Mouse (Mus musculus): ENCODE data around the gene Pabpc1l. TPM values are rescaled to one million over a fixed set of nuclear protein-coding genes. Genes with fewer than 3 reads are reported as not detected.

Gene Pabpc1l
- polyA plus RNA-seq, 1 experiment from 2014 or later, result 0.85 TPM

DNA sequence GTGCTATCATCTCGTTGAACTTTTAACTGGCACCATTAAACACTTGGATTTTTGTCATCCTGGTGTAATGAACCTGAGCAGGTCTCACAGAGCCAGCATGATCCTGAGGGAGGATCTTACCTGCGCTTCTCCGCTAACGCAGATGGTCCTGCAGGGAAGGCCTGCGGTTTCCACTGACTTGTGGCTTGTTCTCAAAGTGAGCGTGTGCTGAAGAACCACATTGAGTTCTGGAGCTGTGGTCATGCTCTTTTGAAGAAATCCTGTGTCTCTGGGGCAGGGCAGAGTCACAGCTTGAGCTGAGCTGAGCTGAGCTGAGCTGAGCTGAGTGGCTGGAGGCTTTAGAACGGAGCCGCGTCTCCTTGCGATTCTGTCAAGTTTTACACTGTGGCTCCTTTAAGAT is 56.3 kb downstream of the Pabpc1l start:
- Histone ChIP-seq H3K27me3 (ENCODE audit: control insufficient read depth, insufficient read depth, low read length) (no peaks in the 10 kb centered on the region), H3K9me3 (ENCODE audit: control insufficient read depth, low read length) (no peaks in the 10 kb centered on the region), H3K27ac (replicated peaks) (no peak overlapping the region), H3K9ac (ENCODE audit: low read length) (no peak overlapping the region), H3K4me1 (replicated peaks; ENCODE audit: control insufficient read depth, insufficient read depth) (no peaks in the 10 kb centered on the region), H3K4me2 (replicated peaks; ENCODE audit: low read depth) (no peak overlapping the region), H3K36me3 (ENCODE audit: control insufficient read depth, insufficient read depth, low read length) (peaks cover 15% of the 10 kb centered on the region), H3K4me3 (ENCODE audit: low read depth, low read length) (no peak overlapping the region)
- ATAC-seq (ENCODE audit: low FRiP score, low TSS enrichment) (no peak), DNase-seq (ENCODE audit: low spot score) (no peak)
- WGBS, result 95% methylated on average over 10 of the region's 10 CpGs
- TF ChIP-seq EP300 (optimal IDR thresholded peaks at IDR 0.05) (no peak), CTCF (IDR thresholded peaks at IDR 0.05; ENCODE audit: low read depth) (no peak)

DNA sequence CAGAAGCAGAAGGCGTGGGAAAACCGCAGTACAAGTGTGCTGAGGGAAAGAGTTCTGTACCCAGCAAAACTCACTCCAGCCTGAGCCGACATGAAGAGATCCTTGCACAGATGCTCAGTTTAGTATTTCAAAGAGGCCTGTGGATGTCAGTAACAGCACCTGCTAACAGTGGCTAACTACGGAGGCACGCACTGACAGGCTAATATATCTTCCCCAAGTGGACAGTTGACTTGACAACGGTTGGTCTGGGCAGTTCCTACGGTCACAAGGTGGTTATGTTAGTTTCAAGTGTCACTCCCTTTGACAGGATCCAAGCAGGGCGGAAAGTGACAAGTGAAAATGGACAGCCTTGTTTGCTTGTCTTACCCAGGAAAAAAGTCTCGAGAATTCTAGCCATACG is 56.9 kb downstream of the Pabpc1l start:
- Histone ChIP-seq H3K9ac (ENCODE audit: low read length) (no peak overlapping the region), H3K36me3 (ENCODE audit: control insufficient read depth, insufficient read depth, low read length) (peaks cover 20% of the 10 kb centered on the region), H3K4me3 (ENCODE audit: low read depth, low read length) (no peak overlapping the region), H3K27ac (replicated peaks) (no peak overlapping the region), H3K4me2 (replicated peaks; ENCODE audit: low read depth) (no peak overlapping the region), H3K4me1 (replicated peaks; ENCODE audit: control insufficient read depth, insufficient read depth) (no peaks in the 10 kb centered on the region), H3K9me3 (ENCODE audit: control insufficient read depth, low read length) (no peaks in the 10 kb centered on the region), H3K27me3 (ENCODE audit: control insufficient read depth, insufficient read depth, low read length) (no peaks in the 10 kb centered on the region)
- TF ChIP-seq EP300 (optimal IDR thresholded peaks at IDR 0.05) (no peak), CTCF (IDR thresholded peaks at IDR 0.05; ENCODE audit: low read depth) (no peak)
- no peak for DNase-seq (ENCODE audit: low spot score)
- WGBS, result 86% methylated on average over 10 of the region's 10 CpGs
- no peak for ATAC-seq (ENCODE audit: low FRiP score, low TSS enrichment)

DNA sequence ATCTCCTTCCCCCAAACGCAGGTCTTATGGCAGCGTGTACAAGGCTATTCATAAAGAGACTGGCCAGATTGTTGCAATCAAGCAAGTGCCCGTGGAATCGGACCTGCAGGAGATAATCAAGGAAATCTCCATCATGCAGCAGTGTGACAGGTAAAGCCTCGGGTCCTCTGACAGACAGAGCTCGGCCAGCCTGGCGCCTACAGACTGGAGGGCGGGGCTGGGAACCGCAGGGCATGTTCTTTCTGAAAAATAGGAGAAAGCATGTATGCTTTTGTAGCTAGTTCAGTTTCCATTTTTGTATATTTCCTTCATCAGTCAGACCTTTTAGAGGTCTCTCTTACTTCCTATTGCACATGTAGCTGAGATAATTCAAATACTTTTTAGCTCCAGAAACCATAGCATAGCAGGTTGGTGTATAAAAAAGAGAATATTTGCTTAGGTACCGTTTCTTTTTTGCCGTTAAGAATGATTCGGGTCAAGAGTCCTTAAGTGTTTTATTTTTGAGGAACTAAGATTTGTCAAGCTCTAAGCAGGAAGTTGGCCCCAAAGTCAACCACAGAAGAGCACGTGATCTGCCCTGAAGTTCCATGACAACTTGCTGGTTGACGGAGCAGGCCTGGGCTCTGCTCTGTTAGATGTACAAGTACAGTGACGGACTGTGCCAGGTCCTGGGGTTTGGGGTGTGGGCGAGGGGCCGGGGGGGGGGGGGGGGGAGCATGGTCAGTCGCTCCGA is 58.5 kb downstream of the Pabpc1l start:
- peaks cover 23% of the 10 kb centered on the region for H3K36me3 ChIP-seq (ENCODE audit: control insufficient read depth, insufficient read depth, low read length)
- H3K4me1 ChIP-seq (replicated peaks; ENCODE audit: control insufficient read depth, insufficient read depth), result no peaks in the 10 kb centered on the region
- DNase-seq (ENCODE audit: low spot score), result no peak
- TF ChIP-seq EP300 (optimal IDR thresholded peaks at IDR 0.05) (no peak), CTCF (IDR thresholded peaks at IDR 0.05; ENCODE audit: low read depth) (no peak)
- no peaks in the 10 kb centered on the region for H3K9me3 ChIP-seq (ENCODE audit: control insufficient read depth, low read length)
- no peak overlapping the region for H3K27ac ChIP-seq (replicated peaks)
- no peak for ATAC-seq (ENCODE audit: low FRiP score, low TSS enrichment)
- no peak overlapping the region for H3K9ac ChIP-seq (ENCODE audit: low read length)
- WGBS, result 75% methylated on average over 16 of the region's 19 CpGs
- H3K4me2 ChIP-seq (replicated peaks; ENCODE audit: low read depth), result no peak overlapping the region
- H3K27me3 ChIP-seq (ENCODE audit: control insufficient read depth, insufficient read depth, low read length), result no peaks in the 10 kb centered on the region
- no peak overlapping the region for H3K4me3 ChIP-seq (ENCODE audit: low read depth, low read length)

DNA sequence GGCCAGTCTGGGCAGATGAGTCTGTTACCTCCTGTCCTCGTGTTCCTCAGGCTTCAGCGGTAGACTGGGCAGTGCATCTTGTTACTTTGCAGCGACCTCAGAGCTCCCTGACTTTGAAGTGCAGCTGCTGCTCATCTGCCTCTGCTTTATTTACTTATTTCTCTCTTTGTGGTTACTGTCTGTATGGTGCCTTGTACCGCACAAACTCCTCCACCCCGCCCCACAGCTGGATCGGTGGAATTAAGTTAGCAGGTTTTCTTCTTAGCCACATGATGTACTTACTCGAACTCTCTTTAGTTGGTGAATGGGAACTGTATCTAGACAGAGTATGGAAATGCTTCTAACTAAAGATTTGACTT is 59.1 kb downstream of the Pabpc1l start:
- H3K4me1 ChIP-seq (replicated peaks; ENCODE audit: control insufficient read depth, insufficient read depth), result no peaks in the 10 kb centered on the region
- no peak for TF ChIP-seq EP300 (optimal IDR thresholded peaks at IDR 0.05)
- H3K4me3 ChIP-seq (ENCODE audit: low read depth, low read length), result no peak overlapping the region
- peaks cover 23% of the 10 kb centered on the region for H3K36me3 ChIP-seq (ENCODE audit: control insufficient read depth, insufficient read depth, low read length)
- no peaks in the 10 kb centered on the region for H3K27me3 ChIP-seq (ENCODE audit: control insufficient read depth, insufficient read depth, low read length)
- 78% methylated on average over 7 of the region's 7 CpGs for WGBS
- H3K4me2 ChIP-seq (replicated peaks; ENCODE audit: low read depth), result no peak overlapping the region
- ATAC-seq (ENCODE audit: low FRiP score, low TSS enrichment) (no peak), DNase-seq (ENCODE audit: low spot score) (no peak)
- H3K27ac ChIP-seq (replicated peaks), result no peak overlapping the region
- no peaks in the 10 kb centered on the region for H3K9me3 ChIP-seq (ENCODE audit: control insufficient read depth, low read length)
- H3K9ac ChIP-seq (ENCODE audit: low read length), result no peak overlapping the region

DNA sequence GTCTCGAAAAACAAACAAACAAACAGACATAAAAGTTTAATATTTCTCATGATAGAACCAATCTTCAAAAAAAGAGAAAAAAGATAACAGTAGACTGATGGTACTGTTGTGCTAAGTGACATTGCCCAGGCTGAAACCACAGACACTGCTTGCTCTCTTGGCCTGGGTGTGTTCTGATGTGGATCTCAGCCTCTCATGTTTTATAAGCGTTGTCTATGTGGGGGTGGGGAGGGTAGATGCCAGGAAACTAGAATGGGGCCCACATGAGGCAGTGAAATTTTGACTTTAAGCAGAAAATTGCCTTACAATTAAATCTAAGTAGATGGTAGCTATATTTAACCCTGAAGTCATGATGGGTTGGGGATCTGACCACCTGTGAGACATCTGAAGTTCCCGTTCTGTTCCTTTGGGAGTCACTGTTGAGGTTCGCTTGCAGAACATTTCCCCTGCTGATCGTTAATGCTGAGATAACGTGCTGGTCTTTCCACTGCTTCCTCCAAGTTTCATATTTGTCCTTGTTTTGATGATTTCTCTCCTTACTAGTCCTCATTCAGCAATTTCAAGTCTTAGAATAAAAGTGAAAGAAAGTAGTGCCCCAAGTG is 62.3 kb downstream of the Pabpc1l start:
- TF ChIP-seq EP300 (optimal IDR thresholded peaks at IDR 0.05), result no peak
- no peak for TF ChIP-seq CTCF (IDR thresholded peaks at IDR 0.05; ENCODE audit: low read depth)
- WGBS, result 89% methylated on average over 6 of the region's 6 CpGs
- no peaks in the 10 kb centered on the region for H3K27me3 ChIP-seq (ENCODE audit: control insufficient read depth, insufficient read depth, low read length)

DNA sequence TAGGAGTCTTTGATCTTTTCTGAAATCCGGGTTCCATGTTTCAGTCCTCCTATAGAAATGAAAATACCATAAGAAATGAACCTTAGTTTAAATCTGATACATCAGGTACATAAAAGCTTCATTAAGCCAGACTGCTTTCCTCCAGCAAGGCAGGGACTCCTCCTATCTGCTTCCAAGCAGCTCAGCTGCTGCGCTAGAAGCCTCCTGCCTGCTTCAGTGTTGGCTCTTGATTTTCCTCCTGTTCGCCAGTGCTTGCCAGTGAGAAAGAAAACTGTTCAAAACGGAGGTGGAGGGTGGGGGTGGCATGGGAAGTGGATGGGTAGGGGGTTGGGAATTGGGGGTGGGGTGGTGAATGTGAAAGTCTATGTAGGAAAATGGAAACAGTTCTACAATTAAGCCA is 64.3 kb downstream of the Pabpc1l start:
- no peaks in the 10 kb centered on the region for H3K4me1 ChIP-seq (replicated peaks; ENCODE audit: control insufficient read depth, insufficient read depth)
- ATAC-seq (ENCODE audit: low FRiP score, low TSS enrichment), result no peak
- H3K27me3 ChIP-seq (ENCODE audit: control insufficient read depth, insufficient read depth, low read length), result no peaks in the 10 kb centered on the region
- H3K9me3 ChIP-seq (ENCODE audit: control insufficient read depth, low read length), result no peaks in the 10 kb centered on the region
- 93% methylated on average over 4 of the region's 4 CpGs for WGBS
- TF ChIP-seq EP300 (optimal IDR thresholded peaks at IDR 0.05) (no peak), CTCF (IDR thresholded peaks at IDR 0.05; ENCODE audit: low read depth) (no peak)
- H3K4me3 ChIP-seq (ENCODE audit: low read depth, low read length), result no peak overlapping the region
- DNase-seq (ENCODE audit: low spot score), result no peak
- H3K27ac ChIP-seq (replicated peaks), result no peak overlapping the region
- H3K4me2 ChIP-seq (replicated peaks; ENCODE audit: low read depth), result no peak overlapping the region
- H3K36me3 ChIP-seq (ENCODE audit: control insufficient read depth, insufficient read depth, low read length), result peaks cover 14% of the 10 kb centered on the region
- no peak overlapping the region for H3K9ac ChIP-seq (ENCODE audit: low read length)

More for the DNA sequence above, 62.3 kb downstream of the Pabpc1l start:
- no peak for DNase-seq (ENCODE audit: low spot score)
- Histone ChIP-seq H3K27ac (replicated peaks) (no peak overlapping the region), H3K9ac (ENCODE audit: low read length) (no peak overlapping the region), H3K4me2 (replicated peaks; ENCODE audit: low read depth) (no peak overlapping the region), H3K4me3 (ENCODE audit: low read depth, low read length) (no peak overlapping the region), H3K4me1 (replicated peaks; ENCODE audit: control insufficient read depth, insufficient read depth) (no peaks in the 10 kb centered on the region), H3K36me3 (ENCODE audit: control insufficient read depth, insufficient read depth, low read length) (peaks cover 21% of the 10 kb centered on the region), H3K9me3 (ENCODE audit: control insufficient read depth, low read length) (no peaks in the 10 kb centered on the region)
- no peak for ATAC-seq (ENCODE audit: low FRiP score, low TSS enrichment)

Measured in stomach, postnatal 0 days (tissue).